Mouse (Mus musculus) lung, postnatal 0 days (tissue): ENCODE data around the gene Tmem18.

Experiments used
- CTCF ChIP-seq: IDR thresholded peaks from 2 replicates; pipeline ENCODE4 v1.5.1; 2016; ENCODE audit warnings: antibody characterized with exemption, mild to moderate bottlenecking
- EP300 ChIP-seq: IDR thresholded peaks from 2 replicates; pipeline ENCODE4 v1.6.1; 2016; ENCODE audit warnings: antibody characterized with exemption, mild to moderate bottlenecking, control low read depth

GRCm38 (mm10) chr12:30604012-30604411 lies 19.8 kb downstream of the Tmem18 start:
- TF ChIP-seq CTCF, result no peak
- TF ChIP-seq EP300, result no peak
